Mouse (Mus musculus) small intestine, adult 2 months (tissue): Measurements from ENCODE around the gene Grxcr1. TPM values are rescaled to one million over a fixed set of nuclear protein-coding genes. Genes with fewer than 3 reads are reported as not detected.

Experiments used
- H3K27ac ChIP-seq: fragments of 200-500 bp; 2 replicates; pipeline ENCODE4 v1.5.1; 2012; ENCODE audit warnings: low read depth, low read length, control low read depth, inconsistent platforms; ENCODE audit not compliant: insufficient read depth
- H3K27me3 ChIP-seq: fragments of 200-500 bp; 2 replicates; pipeline ENCODE4 v1.6.1; 2012; ENCODE audit warnings: mild to moderate bottlenecking, moderate library complexity, low read length, inconsistent platforms; ENCODE audit not compliant: control insufficient read depth, insufficient read depth
- H3K36me3 ChIP-seq: fragments of 200-500 bp; 2 replicates; pipeline ENCODE4 v1.6.1; 2012; ENCODE audit warnings: mild to moderate bottlenecking, low read length, control low read depth, inconsistent platforms; ENCODE audit not compliant: control insufficient read depth, insufficient read depth
- H3K4me1 ChIP-seq: fragments of 200-500 bp; 2 replicates; pipeline ENCODE4 v1.6.1; 2012; ENCODE audit warnings: low read length, inconsistent platforms, mixed read lengths; ENCODE audit not compliant: control insufficient read depth, insufficient read depth, insufficient read length
- H3K4me3 ChIP-seq: fragments of 200-500 bp; 2 replicates; pipeline ENCODE4 v1.5.1; 2012; ENCODE audit warnings: low read depth, mild to moderate bottlenecking, control low read depth, inconsistent platforms, low read length, moderate library complexity
- CTCF ChIP-seq: fragments of 200-500 bp; IDR thresholded peaks from 2 replicates; pipeline ENCODE4 v1.5.1; 2012; ENCODE audit warnings: low read depth, mild to moderate bottlenecking, control low read depth, inconsistent platforms, low read length, moderate library complexity, mixed read lengths; ENCODE audit not compliant: insufficient replicate concordance, insufficient read length; ENCODE audit errors: extremely low read depth
- POLR2A ChIP-seq: fragments of 200-500 bp; IDR thresholded peaks from 2 replicates; pipeline ENCODE4 v1.6.1; 2012; ENCODE audit warnings: low read depth, mild to moderate bottlenecking, control low read depth, inconsistent platforms, low read length, moderate library complexity
- WGBS: fragments of 180-500 bp; shearing (Covaris S2); methylation state at CpG from one replicate; pipeline ENCODE4 v1.1.7; 2018; 5-methylcytosine and 5-hydroxymethylcytosine counted together
- polyA plus RNA-seq: library from polyadenylated mRNA; depleted of rRNA; stranded (reverse); fragments of >200 nt; gene quantifications from 2 replicates; pipeline ENCODE4 v1.2.3, GENCODE M21; 2012; rRNA removed

The Grxcr1 gene
- polyA plus RNA-seq: not detected in 2 replicates

DNA sequence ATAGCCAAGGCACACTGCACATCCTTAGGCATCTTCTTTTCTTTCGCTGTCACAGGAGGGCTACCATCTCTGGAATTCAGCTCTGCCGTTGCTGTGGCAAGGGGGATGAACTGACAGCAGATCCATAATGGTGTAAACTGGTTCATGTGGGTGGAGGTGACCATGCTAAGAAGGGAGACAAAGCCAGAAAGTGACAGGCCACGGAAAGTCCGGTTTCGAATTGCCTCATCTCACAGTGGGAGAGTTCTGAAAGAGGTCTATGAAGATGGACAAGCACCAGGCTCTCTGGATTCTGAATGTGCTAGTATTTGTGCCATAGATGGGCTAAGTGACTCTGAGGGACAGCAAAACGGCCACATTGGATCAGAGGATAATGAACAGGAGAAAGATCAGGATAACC, at the start of gene Grxcr1:
Grxcr1 (plus strand) TSS at position 92 of the 400 bp plus-strand sequence.
- Histone ChIP-seq H3K4me3 (no peak within 1 kb of the TSS), H3K27me3 (no peaks in the 10 kb centered on the region), H3K4me1 (no peaks in the 10 kb centered on the region), H3K36me3 (no peaks in the 10 kb centered on the region), H3K27ac (no peak within 1 kb of the TSS)
- WGBS: 84% methylated on average over 6 of the region's 6 CpGs
- TF ChIP-seq POLR2A (no peak), CTCF (no peak)

DNA sequence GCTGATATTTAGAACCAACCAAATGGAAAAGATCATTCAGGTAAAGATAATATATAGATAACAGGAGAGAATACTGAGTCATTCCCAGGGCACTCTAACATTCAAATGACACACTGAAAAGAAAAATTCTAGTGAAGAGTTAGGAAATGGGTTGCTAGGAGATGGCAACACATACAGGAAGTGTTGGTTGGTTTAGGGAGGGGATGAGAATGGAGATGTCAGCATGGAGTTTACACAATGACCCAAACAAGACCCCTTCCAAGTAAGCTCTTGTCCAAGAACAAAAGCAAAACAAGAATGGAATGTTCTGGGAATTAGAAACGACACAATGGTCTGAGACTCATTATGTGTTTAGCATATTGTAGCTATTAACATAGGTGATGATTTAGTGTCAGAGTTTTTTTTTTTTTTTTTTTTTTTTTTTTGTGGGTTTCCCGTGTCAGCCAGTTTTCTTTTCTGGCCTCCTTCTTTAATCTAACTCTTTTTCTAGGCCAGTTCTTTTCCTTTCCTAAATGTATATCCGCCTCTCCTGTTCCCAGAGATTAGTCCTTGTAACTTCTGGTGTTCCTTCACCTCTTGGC, 49.6 kb upstream of the Grxcr1 start:
- Histone ChIP-seq H3K27ac (no peak overlapping the region), H3K4me3 (no peak overlapping the region), H3K27me3 (no peaks in the 10 kb centered on the region; the same call in 1 of the 2 replicates), H3K4me1 (no peaks in the 10 kb centered on the region), H3K36me3 (no peaks in the 10 kb centered on the region)
- no peak for TF ChIP-seq POLR2A
- no peak for TF ChIP-seq CTCF
- WGBS: 61% methylated on average over 3 of the region's 3 CpGs

DNA sequence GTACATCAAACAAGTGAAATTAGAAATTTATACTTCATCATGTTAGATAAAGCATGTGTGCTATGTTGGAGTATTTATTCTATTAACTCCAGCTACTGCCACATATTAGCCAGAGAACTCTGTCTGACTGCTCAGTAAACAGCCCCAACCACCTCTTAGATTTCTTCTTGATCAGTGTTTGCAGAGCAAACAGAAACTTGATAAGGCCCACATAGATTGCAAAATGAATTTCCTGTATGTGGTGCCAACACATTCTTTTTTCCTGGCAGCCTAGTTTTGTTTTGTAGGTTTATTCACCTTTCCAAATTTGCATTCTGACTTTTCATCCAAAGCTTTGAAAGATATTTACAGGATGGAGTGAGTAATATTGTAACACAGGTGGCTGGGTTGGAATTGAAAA, 41.2 kb upstream of the Grxcr1 start:
- Histone ChIP-seq H3K27ac (no peak overlapping the region), H3K4me1 (peaks cover 2% of the 10 kb centered on the region; the same call in 1 of the 2 replicates), H3K27me3 (no peaks in the 10 kb centered on the region), H3K4me3 (no peak overlapping the region), H3K36me3 (no peaks in the 10 kb centered on the region)
- no peak for TF ChIP-seq CTCF
- TF ChIP-seq POLR2A: no peak

DNA sequence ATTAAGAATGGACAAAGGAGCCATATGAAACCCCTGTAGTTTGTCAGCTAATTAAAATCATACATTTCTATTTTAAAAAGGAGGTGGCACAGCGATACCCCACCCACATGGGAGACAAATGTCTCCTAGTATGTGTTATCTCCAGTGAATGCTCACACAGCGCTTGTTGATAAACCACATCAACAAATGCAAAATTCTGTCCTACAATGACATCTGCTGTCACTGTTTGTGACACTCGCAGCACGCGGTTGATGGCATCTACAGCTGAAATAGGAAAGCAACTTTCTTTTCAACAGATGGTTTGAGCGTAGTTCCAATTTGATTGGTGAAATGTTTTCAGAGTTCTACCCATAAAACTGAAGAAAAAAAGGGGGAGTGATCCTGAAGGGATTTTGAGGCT, 29.0 kb upstream of the Grxcr1 start:
- 95% methylated on average over 6 of the region's 6 CpGs for WGBS
- TF ChIP-seq POLR2A: no peak
- TF ChIP-seq CTCF: no peak
- Histone ChIP-seq H3K36me3 (no peaks in the 10 kb centered on the region), H3K27me3 (no peaks in the 10 kb centered on the region), H3K4me3 (no peak overlapping the region), H3K27ac (no peak overlapping the region), H3K4me1 (peaks cover 7% of the 10 kb centered on the region; the same call in 1 of the 2 replicates)

DNA sequence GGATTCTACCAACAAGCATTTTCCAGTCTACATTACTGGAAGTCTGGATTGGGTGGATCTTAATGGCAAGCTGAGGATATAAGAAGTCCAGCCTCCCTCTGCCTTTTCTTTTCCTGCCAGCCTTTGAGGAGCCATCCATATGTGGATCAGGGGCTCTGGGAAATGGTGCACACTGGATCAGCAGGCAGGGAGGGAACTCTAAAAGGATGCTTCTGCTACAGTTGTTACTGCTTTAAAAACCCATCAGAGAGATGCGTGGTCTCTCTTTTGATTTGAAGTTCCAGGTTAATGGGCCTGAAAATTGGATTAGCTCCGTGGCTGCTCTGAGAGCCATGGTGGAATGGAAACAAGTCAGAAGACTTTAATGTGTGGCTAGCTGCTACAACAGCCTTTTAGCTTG, 27.7 kb upstream of the Grxcr1 start:
- H3K27ac ChIP-seq: no peak overlapping the region
- H3K4me3 ChIP-seq: no peak overlapping the region
- TF ChIP-seq POLR2A (no peak), CTCF (no peak)
- H3K36me3 ChIP-seq: no peaks in the 10 kb centered on the region
- peaks cover 7% of the 10 kb centered on the region; the same call in 1 of the 2 replicates for H3K4me1 ChIP-seq
- H3K27me3 ChIP-seq: no peaks in the 10 kb centered on the region
- 89% methylated on average over 2 of the region's 2 CpGs for WGBS

GRCm38 (mm10) chr5:68004419-68004818, 27.2 kb upstream of the Grxcr1 start:
- TF ChIP-seq CTCF (no peak), POLR2A (no peak)
- H3K4me3 ChIP-seq: no peak overlapping the region
- peak overlapping the region; percentile 42; the same call in 1 of the 2 replicates for H3K27ac ChIP-seq
- H3K27me3 ChIP-seq: no peaks in the 10 kb centered on the region
- no peaks in the 10 kb centered on the region for H3K36me3 ChIP-seq
- 33% methylated on average over 2 of the region's 2 CpGs for WGBS
- peaks cover 7% of the 10 kb centered on the region; the same call in 1 of the 2 replicates for H3K4me1 ChIP-seq

DNA sequence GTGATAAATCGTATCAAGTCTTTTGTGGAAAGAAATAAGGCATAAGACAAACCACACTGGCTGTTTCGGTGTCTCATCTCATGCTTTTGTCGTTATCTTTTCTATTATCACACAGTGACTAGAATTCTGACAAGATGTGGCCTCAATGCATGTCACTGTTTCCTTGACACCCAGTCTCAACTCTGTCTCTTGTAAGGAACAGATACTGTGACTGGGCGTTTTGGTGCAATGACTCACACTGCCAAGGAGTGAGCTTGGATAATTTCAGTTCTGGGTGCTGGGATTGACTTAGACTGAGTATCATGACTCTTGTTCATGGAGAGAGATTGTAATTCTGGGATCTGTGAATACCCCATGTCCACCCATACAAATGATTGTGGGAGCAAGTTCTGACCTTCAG, 24.6 kb upstream of the Grxcr1 start:
- Histone ChIP-seq H3K36me3 (no peaks in the 10 kb centered on the region), H3K4me3 (no peak overlapping the region), H3K27ac (no peak overlapping the region), H3K27me3 (no peaks in the 10 kb centered on the region), H3K4me1 (peaks cover 6% of the 10 kb centered on the region; the same call in 1 of the 2 replicates)
- WGBS: 84% methylated on average over 4 of the region's 4 CpGs
- no peak for TF ChIP-seq CTCF
- no peak for TF ChIP-seq POLR2A

- no peaks in the 10 kb centered on the region for H3K27me3 ChIP-seq
- H3K4me1 ChIP-seq: no peaks in the 10 kb centered on the region; the same call in 1 of the 2 replicates
- TF ChIP-seq POLR2A (no peak), CTCF (no peak)
- no peak overlapping the region for H3K4me3 ChIP-seq
- H3K27ac ChIP-seq: no peak overlapping the region
- no peaks in the 10 kb centered on the region for H3K36me3 ChIP-seq
- WGBS: 46% methylated on average over 3 of the region's 3 CpGs
Measured at GRCm38 (mm10) chr5:68011569-68011968, 20.1 kb upstream of the Grxcr1 start.
